Mouse (Mus musculus) MEL (cell line): ENCODE results near the gene Mcm3. TPM values are rescaled to one million over a fixed set of nuclear protein-coding genes. Genes with fewer than 3 reads are reported as not detected.

Experiments
- DNase-seq: peaks from one replicate; pipeline ENCODE4 v3.0.0; 2011; ENCODE audit warnings: low read depth, low spot score
- H3K27ac ChIP-seq: 2 replicates; pipeline ENCODE4 v1.5.1; 2012; ENCODE audit warnings: low read depth, mild to moderate bottlenecking, control low read depth, low read length, moderate library complexity; ENCODE audit not compliant: control insufficient read depth
- H3K27me3 ChIP-seq, 2 experiments: fragments of 150-350 bp in 1 of 2; sonication (generic) in 1 of 2; 2 replicates each; pipeline ENCODE4 v1.6.1; 2012; ENCODE audit warnings: low read length in 2 of 2, mild to moderate bottlenecking in 2 of 2, improper control_type of control experiment in 1 of 2, moderate library complexity in 1 of 2; ENCODE audit not compliant: insufficient read depth in 2 of 2, control insufficient read depth in 1 of 2
- H3K36me3 ChIP-seq, 2 experiments: 2 replicates each; pipeline ENCODE4 v1.6.1; 2012 to 2014; ENCODE audit warnings: low read length in 2 of 2, improper control_type of control experiment in 1 of 2, inconsistent platforms in 1 of 2, mild to moderate bottlenecking in 1 of 2; ENCODE audit not compliant: insufficient read depth in 2 of 2, control insufficient read depth in 1 of 2
- H3K4me1 ChIP-seq, 2 experiments: fragments of 150-350 bp in 1 of 2; sonication (generic) in 1 of 2; 2 replicates each; pipeline ENCODE4 v1.6.1; 2012; ENCODE audit warnings: low read length in 2 of 2, improper control_type of control experiment in 1 of 2, mild to moderate bottlenecking in 1 of 2; ENCODE audit not compliant: insufficient read depth in 2 of 2, control insufficient read depth in 1 of 2
- H3K4me3 ChIP-seq, 2 experiments: fragments of 150-350 bp in 1 of 2; sonication (generic) in 1 of 2; 2 replicates each; pipeline ENCODE4 v1.5.1; 2012; ENCODE audit warnings: low read depth in 2 of 2, low read length in 2 of 2, mild to moderate bottlenecking in 2 of 2, moderate library complexity in 2 of 2, control low read depth in 1 of 2, improper control_type of control experiment in 1 of 2; ENCODE audit not compliant: control insufficient read depth in 1 of 2, insufficient read depth in 1 of 2
- H3K79me2 ChIP-seq: 2 replicates; pipeline ENCODE4 v1.6.1; 2012; ENCODE audit warnings: mild to moderate bottlenecking, low read length, moderate library complexity; ENCODE audit not compliant: control insufficient read depth, poor library complexity, insufficient read depth
- H3K9ac ChIP-seq: 2 replicates; pipeline ENCODE4 v1.6.1; 2012; ENCODE audit warnings: low read depth, mild to moderate bottlenecking, control low read depth, low read length, moderate library complexity; ENCODE audit not compliant: control insufficient read depth, poor library complexity, severe bottlenecking
- H3K9me3 ChIP-seq: fragments of 150-350 bp; sonication (generic); replicated peaks from 2 replicates; pipeline ENCODE4 v1.6.1; 2012; ENCODE audit warnings: mild to moderate bottlenecking, low read length, improper control_type of control experiment, moderate library complexity; ENCODE audit not compliant: insufficient read depth
- CHD2 ChIP-seq: IDR thresholded peaks from 2 replicates; pipeline ENCODE4 v1.6.1; 2011; ENCODE audit warnings: low read length, improper control_type of control experiment
- E2F4 ChIP-seq: IDR thresholded peaks from 2 replicates; pipeline ENCODE4 v1.6.1; 2011; ENCODE audit warnings: low read depth, low read length, improper control_type of control experiment, borderline replicate concordance
- ETS1 ChIP-seq: IDR thresholded peaks from 2 replicates; pipeline ENCODE4 v1.6.1; 2012; ENCODE audit warnings: low read depth, mild to moderate bottlenecking, inconsistent platforms, low read length, improper control_type of control experiment, moderate library complexity
- GABPA ChIP-seq: IDR thresholded peaks from 2 replicates; pipeline ENCODE4 v1.6.1; 2012; ENCODE audit warnings: low read depth, mild to moderate bottlenecking, inconsistent platforms, low read length, improper control_type of control experiment, moderate library complexity
- GATA1 ChIP-seq: IDR thresholded peaks from 2 replicates; pipeline ENCODE4 v1.6.1; 2011; ENCODE audit warnings: low read depth, low read length, improper control_type of control experiment
- MAFK ChIP-seq: IDR thresholded peaks from 2 replicates; pipeline ENCODE4 v1.6.1; 2011; ENCODE audit warnings: low read depth, mild to moderate bottlenecking, low read length, improper control_type of control experiment, borderline replicate concordance
- MAX ChIP-seq: IDR thresholded peaks from 2 replicates; pipeline ENCODE4 v1.6.1; 2011; ENCODE audit warnings: low read length, improper control_type of control experiment
- MAZ ChIP-seq: IDR thresholded peaks from 2 replicates; pipeline ENCODE4 v1.6.1; 2012; ENCODE audit warnings: low read depth, mild to moderate bottlenecking, inconsistent platforms, low read length, improper control_type of control experiment
- MEF2A ChIP-seq: IDR thresholded peaks from 2 replicates; pipeline ENCODE4 v1.6.1; 2014; ENCODE audit warnings: low read depth, mild to moderate bottlenecking, inconsistent platforms, low read length, improper control_type of control experiment; ENCODE audit not compliant: poor library complexity, insufficient replicate concordance, severe bottlenecking; ENCODE audit errors: extremely low read depth
- MYB ChIP-seq: IDR thresholded peaks from 2 replicates; pipeline ENCODE4 v1.6.1; 2011; ENCODE audit warnings: mild to moderate bottlenecking, low read depth, low read length, improper control_type of control experiment
- NELFE ChIP-seq: IDR thresholded peaks from 2 replicates; pipeline ENCODE4 v1.6.1; 2011; ENCODE audit warnings: low read depth, low read length, improper control_type of control experiment
- NRF1 ChIP-seq: IDR thresholded peaks from 2 replicates; pipeline ENCODE4 v1.6.1; 2014; ENCODE audit warnings: low read depth, mild to moderate bottlenecking, inconsistent platforms, low read length, improper control_type of control experiment, moderate library complexity; ENCODE audit not compliant: poor library complexity, insufficient read depth, severe bottlenecking
- POLR2A ChIP-seq, 2 experiments: IDR thresholded peaks; 2 replicates each; pipeline ENCODE4 v1.6.1; 2011 to 2012; ENCODE audit warnings: low read length in 2 of 2, mild to moderate bottlenecking in 2 of 2, control low read depth in 1 of 2, improper control_type of control experiment in 1 of 2, low read depth in 1 of 2, moderate library complexity in 1 of 2; ENCODE audit not compliant: control insufficient read depth in 1 of 2, insufficient read depth in 1 of 2, poor library complexity in 1 of 2
- POLR2AphosphoS2 ChIP-seq: IDR thresholded peaks from 2 replicates; pipeline ENCODE4 v1.6.1; 2011; ENCODE audit warnings: low read length, improper control_type of control experiment
- RAD21 ChIP-seq: IDR thresholded peaks from 2 replicates; pipeline ENCODE4 v1.6.1; 2011; ENCODE audit warnings: mild to moderate bottlenecking, low read depth, low read length, improper control_type of control experiment
- SIN3A ChIP-seq: IDR thresholded peaks from 2 replicates; pipeline ENCODE4 v1.6.1; 2012; ENCODE audit warnings: low read length, improper control_type of control experiment, inconsistent platforms
- TAL1 ChIP-seq: IDR thresholded peaks from 2 replicates; pipeline ENCODE4 v1.6.1; 2012; ENCODE audit warnings: mild to moderate bottlenecking, inconsistent platforms, low read length, moderate library complexity, mixed read lengths
- TBP ChIP-seq: IDR thresholded peaks from 2 replicates; pipeline ENCODE4 v1.8.0; 2011; ENCODE audit warnings: low read depth, low read length, improper control_type of control experiment
- TCF12 ChIP-seq: IDR thresholded peaks from 2 replicates; pipeline ENCODE4 v1.6.1; 2014; ENCODE audit warnings: low read depth, mild to moderate bottlenecking, inconsistent platforms, low read length, improper control_type of control experiment, moderate library complexity
- USF1 ChIP-seq: IDR thresholded peaks from 2 replicates; pipeline ENCODE4 v1.6.1; 2014; ENCODE audit warnings: low read depth, mild to moderate bottlenecking, inconsistent platforms, low read length, improper control_type of control experiment, moderate library complexity
- USF2 ChIP-seq, 2 experiments: IDR thresholded peaks; 2 replicates each; pipeline ENCODE4 v1.6.1; 2011 to 2012; ENCODE audit warnings: improper control_type of control experiment in 2 of 2, low read length in 2 of 2, borderline replicate concordance in 1 of 2, inconsistent platforms in 1 of 2, low read depth in 1 of 2, mild to moderate bottlenecking in 1 of 2; ENCODE audit not compliant: insufficient read depth in 1 of 2
- ZC3H11A ChIP-seq: IDR thresholded peaks from 2 replicates; pipeline ENCODE4 v1.6.1; 2012; ENCODE audit warnings: low read depth, mild to moderate bottlenecking, inconsistent platforms, low read length, improper control_type of control experiment
- ZKSCAN1 ChIP-seq: IDR thresholded peaks from 2 replicates; pipeline ENCODE4 v1.6.1; 2012; ENCODE audit warnings: low read depth, mild to moderate bottlenecking, inconsistent platforms, low read length, improper control_type of control experiment, moderate library complexity
- ZNF384 ChIP-seq: IDR thresholded peaks from 2 replicates; pipeline ENCODE4 v1.6.1; 2012; ENCODE audit warnings: low read depth, mild to moderate bottlenecking, inconsistent platforms, low read length, improper control_type of control experiment
- polyA plus RNA-seq, 2 experiments: library from polyadenylated mRNA; stranded (reverse) in 1 of 2; unstranded in 1 of 2; fragments of >175 nt in 1 of 2; fragments of >200 nt in 1 of 2; gene quantifications; 2 replicates each; pipeline versions ENCODE4 v1.2.1 to v1.2.4; 2012; ENCODE audit warnings: low replicate concordance in 2 of 2, low read depth in 1 of 2; ENCODE audit not compliant: insufficient read length in 2 of 2, insufficient read depth in 1 of 2, missing spikeins in 1 of 2
- total RNA-seq: library from RNA; depleted of rRNA; stranded (reverse); fragments of 300-350 nt; gene quantifications from 2 replicates; pipeline ENCODE4 v1.2.3, GENCODE M21; 2012

Mcm3 gene
- total and polyA plus RNA-seq, 3 experiments = 189 to 267 (median 204) TPM

DNA sequence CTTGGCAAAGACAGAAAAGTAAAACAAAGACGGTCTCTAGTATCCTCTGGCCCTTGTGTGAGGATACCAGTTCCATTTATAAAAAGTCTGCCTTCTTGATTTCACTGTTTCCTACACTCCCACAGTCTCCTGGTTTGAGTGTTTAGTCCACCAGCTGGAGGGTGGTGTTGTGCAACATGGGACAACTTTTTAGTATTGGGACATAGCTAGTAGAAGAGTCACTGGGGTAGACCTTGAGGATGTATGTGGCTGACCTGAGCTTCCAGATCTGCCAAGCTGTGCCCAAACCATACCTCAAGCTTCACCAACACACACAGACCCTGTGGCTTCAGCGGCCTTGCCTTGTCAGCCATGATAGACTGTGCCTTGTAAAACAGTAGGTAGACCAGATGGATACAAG lies 7.9 kb upstream of the Mcm3 start:
- Histone ChIP-seq H3K9ac (no peak overlapping the region), H3K79me2 (no peaks in the 10 kb centered on the region), H3K4me1 (no peaks in the 10 kb centered on the region), H3K27ac (no peak overlapping the region), H3K9me3 (no peaks in the 10 kb centered on the region), H3K36me3 (no peaks in the 10 kb centered on the region), H3K27me3 (peaks cover 2 to 8% of the 10 kb centered on the region in 2 experiments), H3K4me3 (no peak overlapping the region)
- no peak for DNase-seq
- TF ChIP-seq MAX = no peak
- no peak for TF ChIP-seq E2F4
- TF ChIP-seq MEF2A = no peak
- TF ChIP-seq ZNF384 = no peak
- TF ChIP-seq ETS1 = no peak

- H3K27me3 ChIP-seq = peaks cover 2 to 7% of the 10 kb centered on the region in 2 experiments; a peak in 3 of 4 replicates
- peaks cover 0 to 6% of the 10 kb centered on the region in 2 experiments; a peak in 1 of 4 replicates for H3K4me1 ChIP-seq
- DNase-seq = no peak
- no peak overlapping the region for H3K9ac ChIP-seq
- H3K9me3 ChIP-seq = no peaks in the 10 kb centered on the region
- H3K4me3 ChIP-seq = no peak overlapping the region
- H3K36me3 ChIP-seq = peaks cover 0 to 6% of the 10 kb centered on the region in 2 experiments; a peak in 2 of 4 replicates
- TF ChIP-seq SIN3A (no peak), CHD2 (no peak), RAD21 (no peak), ZKSCAN1 (no peak), ETS1 (no peak), MAZ (no peak), NRF1 (no peak), TBP (no peak), USF1 (no peak), MAFK (no peak), ZC3H11A (no peak), TAL1 (no peak), POLR2AphosphoS2 (no peak), MYB (no peak), GATA1 (no peak), TCF12 (no peak), USF2 (IDR thresholded peaks at IDR 0.05; ENCODE audit: borderline replicate concordance in 1 of 2, insufficient read depth in 1 of 2, low read depth in 1 of 2, low read length in 2 of 2) (no peak), GABPA (no peak), NELFE (no peak), POLR2A (IDR thresholded peaks at IDR 0.05; ENCODE audit: control insufficient read depth in 1 of 2, insufficient read depth in 1 of 2, low read depth in 1 of 2, low read length in 2 of 2, poor library complexity in 1 of 2) (no peak)
- H3K79me2 ChIP-seq = peaks cover under 1% of the 10 kb centered on the region
- H3K27ac ChIP-seq = no peak overlapping the region
Measured at GRCm38 (mm10) chr1:20825036-20825435, 4.9 kb upstream of the Mcm3 start.
